Mouse (Mus musculus) MEL (cell line): ENCODE measurements around the gene Prdx6b. TPM values are rescaled to one million over a fixed set of nuclear protein-coding genes. Genes with fewer than 3 reads are reported as not detected.
A peak's percentile ranks its signal among the peaks of the same experiment; 100 is the strongest.

Source experiments
- DNase-seq: peaks from one replicate; pipeline ENCODE4 v3.0.0; 2011; ENCODE audit warnings: low read depth, low spot score
- H3K27ac ChIP-seq: 2 replicates; pipeline ENCODE4 v1.5.1; 2012; ENCODE audit warnings: low read depth, mild to moderate bottlenecking, control low read depth, low read length, moderate library complexity; ENCODE audit not compliant: control insufficient read depth
- H3K27me3 ChIP-seq, 2 experiments: fragments of 150-350 bp in 1 of 2; sonication (generic) in 1 of 2; 2 replicates each; pipeline ENCODE4 v1.6.1; 2012; ENCODE audit warnings: low read length in 2 of 2, mild to moderate bottlenecking in 2 of 2, improper control_type of control experiment in 1 of 2, moderate library complexity in 1 of 2; ENCODE audit not compliant: insufficient read depth in 2 of 2, control insufficient read depth in 1 of 2
- H3K36me3 ChIP-seq, 2 experiments: 2 replicates each; pipeline ENCODE4 v1.6.1; 2012 to 2014; ENCODE audit warnings: low read length in 2 of 2, improper control_type of control experiment in 1 of 2, inconsistent platforms in 1 of 2, mild to moderate bottlenecking in 1 of 2; ENCODE audit not compliant: insufficient read depth in 2 of 2, control insufficient read depth in 1 of 2
- H3K4me1 ChIP-seq, 2 experiments: fragments of 150-350 bp in 1 of 2; sonication (generic) in 1 of 2; 2 replicates each; pipeline ENCODE4 v1.6.1; 2012; ENCODE audit warnings: low read length in 2 of 2, improper control_type of control experiment in 1 of 2, mild to moderate bottlenecking in 1 of 2; ENCODE audit not compliant: insufficient read depth in 2 of 2, control insufficient read depth in 1 of 2
- H3K4me3 ChIP-seq, 2 experiments: fragments of 150-350 bp in 1 of 2; sonication (generic) in 1 of 2; 2 replicates each; pipeline ENCODE4 v1.5.1; 2012; ENCODE audit warnings: low read depth in 2 of 2, low read length in 2 of 2, mild to moderate bottlenecking in 2 of 2, moderate library complexity in 2 of 2, control low read depth in 1 of 2, improper control_type of control experiment in 1 of 2; ENCODE audit not compliant: control insufficient read depth in 1 of 2, insufficient read depth in 1 of 2
- H3K79me2 ChIP-seq: 2 replicates; pipeline ENCODE4 v1.6.1; 2012; ENCODE audit warnings: mild to moderate bottlenecking, low read length, moderate library complexity; ENCODE audit not compliant: control insufficient read depth, poor library complexity, insufficient read depth
- H3K9ac ChIP-seq: 2 replicates; pipeline ENCODE4 v1.6.1; 2012; ENCODE audit warnings: low read depth, mild to moderate bottlenecking, control low read depth, low read length, moderate library complexity; ENCODE audit not compliant: control insufficient read depth, poor library complexity, severe bottlenecking
- H3K9me3 ChIP-seq: fragments of 150-350 bp; sonication (generic); replicated peaks from 2 replicates; pipeline ENCODE4 v1.6.1; 2012; ENCODE audit warnings: mild to moderate bottlenecking, low read length, improper control_type of control experiment, moderate library complexity; ENCODE audit not compliant: insufficient read depth
- CHD1 ChIP-seq: IDR thresholded peaks from 2 replicates; pipeline ENCODE4 v1.6.1; 2012; ENCODE audit warnings: low read depth, mild to moderate bottlenecking, inconsistent platforms, low read length, improper control_type of control experiment
- CTCF ChIP-seq, 3 experiments: IDR thresholded peaks in 2 of 3; conservative IDR thresholded peaks in 1 of 3; 2 replicates each; pipeline ENCODE4 v1.5.1; 2011 to 2012; ENCODE audit warnings: low read length in 3 of 3, low read depth in 2 of 3, mild to moderate bottlenecking in 2 of 3, improper control_type of control experiment in 1 of 3, inconsistent platforms in 1 of 3, mixed read lengths in 1 of 3, moderate library complexity in 1 of 3; ENCODE audit not compliant: control insufficient read depth in 1 of 3, insufficient read depth in 1 of 3, poor library complexity in 1 of 3, severe bottlenecking in 1 of 3
- ETS1 ChIP-seq: IDR thresholded peaks from 2 replicates; pipeline ENCODE4 v1.6.1; 2012; ENCODE audit warnings: low read depth, mild to moderate bottlenecking, inconsistent platforms, low read length, improper control_type of control experiment, moderate library complexity
- GATA1 ChIP-seq: IDR thresholded peaks from 2 replicates; pipeline ENCODE4 v1.6.1; 2011; ENCODE audit warnings: low read depth, low read length, improper control_type of control experiment
- KAT2A ChIP-seq: conservative IDR thresholded peaks from 2 replicates; pipeline ENCODE4 v1.6.1; 2012; ENCODE audit warnings: low read depth, low read length, improper control_type of control experiment, inconsistent platforms
- MAFK ChIP-seq: IDR thresholded peaks from 2 replicates; pipeline ENCODE4 v1.6.1; 2011; ENCODE audit warnings: low read depth, mild to moderate bottlenecking, low read length, improper control_type of control experiment, borderline replicate concordance
- MAZ ChIP-seq: IDR thresholded peaks from 2 replicates; pipeline ENCODE4 v1.6.1; 2012; ENCODE audit warnings: low read depth, mild to moderate bottlenecking, inconsistent platforms, low read length, improper control_type of control experiment
- MYB ChIP-seq: IDR thresholded peaks from 2 replicates; pipeline ENCODE4 v1.6.1; 2011; ENCODE audit warnings: mild to moderate bottlenecking, low read depth, low read length, improper control_type of control experiment
- RCOR1 ChIP-seq: IDR thresholded peaks from 2 replicates; pipeline ENCODE4 v1.6.1; 2012; ENCODE audit warnings: low read depth, mild to moderate bottlenecking, inconsistent platforms, low read length, improper control_type of control experiment
- TBP ChIP-seq: IDR thresholded peaks from 2 replicates; pipeline ENCODE4 v1.8.0; 2011; ENCODE audit warnings: low read depth, low read length, improper control_type of control experiment
- TCF12 ChIP-seq: IDR thresholded peaks from 2 replicates; pipeline ENCODE4 v1.6.1; 2014; ENCODE audit warnings: low read depth, mild to moderate bottlenecking, inconsistent platforms, low read length, improper control_type of control experiment, moderate library complexity
- ZKSCAN1 ChIP-seq: IDR thresholded peaks from 2 replicates; pipeline ENCODE4 v1.6.1; 2012; ENCODE audit warnings: low read depth, mild to moderate bottlenecking, inconsistent platforms, low read length, improper control_type of control experiment, moderate library complexity
- ZNF384 ChIP-seq: IDR thresholded peaks from 2 replicates; pipeline ENCODE4 v1.6.1; 2012; ENCODE audit warnings: low read depth, mild to moderate bottlenecking, inconsistent platforms, low read length, improper control_type of control experiment
- polyA plus RNA-seq, 2 experiments: library from polyadenylated mRNA; stranded (reverse) in 1 of 2; unstranded in 1 of 2; fragments of >175 nt in 1 of 2; fragments of >200 nt in 1 of 2; gene quantifications; 2 replicates each; pipeline versions ENCODE4 v1.2.1 to v1.2.4; 2012; ENCODE audit warnings: low replicate concordance in 2 of 2, low read depth in 1 of 2; ENCODE audit not compliant: insufficient read length in 2 of 2, insufficient read depth in 1 of 2, missing spikeins in 1 of 2
- total RNA-seq: library from RNA; depleted of rRNA; stranded (reverse); fragments of 300-350 nt; gene quantifications from 2 replicates; pipeline ENCODE4 v1.2.3, GENCODE M21; 2012

The Prdx6b gene
- total and polyA plus RNA-seq, 3 experiments: not detected

DNA sequence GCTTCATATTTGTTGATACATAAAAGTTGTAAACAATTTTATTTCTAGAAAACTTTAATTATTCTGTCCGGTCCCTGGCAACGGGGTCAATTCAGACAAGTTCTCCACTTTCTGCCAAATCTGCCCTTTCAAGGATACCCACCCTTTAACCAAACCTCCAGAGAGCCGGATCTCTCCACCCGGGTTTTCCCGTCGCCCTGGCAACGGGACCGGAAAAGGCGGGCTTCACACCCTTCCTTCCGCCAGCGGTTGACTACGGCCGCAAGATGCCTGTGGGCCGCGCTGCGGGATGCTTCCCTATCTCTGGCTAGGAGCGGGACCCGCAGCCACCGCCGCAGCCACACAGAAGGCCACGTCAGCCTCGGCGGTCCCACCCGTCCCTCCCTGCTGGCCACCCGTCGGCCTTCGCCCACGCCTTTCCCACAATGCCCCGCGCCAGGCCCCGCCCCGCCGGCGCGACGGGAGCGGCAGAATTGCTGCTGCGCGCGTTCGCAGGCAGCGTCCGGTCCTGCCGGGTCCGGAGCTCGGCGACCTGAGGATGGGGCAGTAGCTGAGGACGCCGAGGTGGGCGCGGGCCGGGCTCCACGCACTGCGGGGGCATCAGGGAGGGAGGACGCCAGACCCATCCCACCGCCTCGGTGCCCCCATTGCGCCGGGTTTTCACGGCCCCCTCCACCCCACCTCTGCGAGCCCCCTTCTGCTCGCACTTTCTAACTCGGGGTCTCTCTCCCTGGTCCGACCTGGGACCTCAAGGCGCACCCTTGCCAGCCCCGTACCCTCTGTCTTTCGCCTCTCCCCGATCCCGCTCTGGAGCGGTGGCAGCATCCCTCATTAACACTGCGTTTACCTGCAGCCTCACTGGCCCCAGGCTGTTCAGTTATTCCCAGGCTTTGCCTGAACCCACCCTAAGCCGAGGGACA, 23.2 kb downstream of the Prdx6b start, which contains the start of gene Dnajc10 (continued):
- TF ChIP-seq MAZ (no peak), ZNF384 (no peak), KAT2A (0 out of 2 replicates have a peak, but pooled peaks have one; percentile 8), TCF12 (peak; percentile 51; the same call in 1 of the 2 replicates), MYB (no peak)

DNA sequence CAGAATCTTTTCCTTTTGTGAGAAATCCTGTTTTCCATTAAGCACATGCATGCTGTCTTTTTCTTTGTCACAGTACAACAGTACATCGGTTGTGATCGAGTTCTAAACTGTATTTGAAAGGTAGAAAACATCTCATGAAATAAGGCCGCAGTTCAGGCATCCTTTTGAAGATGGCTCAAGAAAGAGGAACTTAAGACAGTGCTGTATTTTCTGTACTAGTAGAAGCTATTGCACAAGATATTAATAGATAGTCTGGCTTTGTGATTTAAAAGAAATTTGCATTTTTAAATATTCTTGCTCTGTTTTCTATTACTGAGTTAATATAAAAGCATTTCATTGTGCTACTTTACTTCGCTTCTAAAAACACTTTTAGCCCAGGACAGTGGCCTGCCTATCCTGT, 30.6 kb downstream of the Prdx6b start:
- Histone ChIP-seq H3K36me3 (peaks cover 5 to 39% of the 10 kb centered on the region in 2 experiments), H3K9me3 (no peaks in the 10 kb centered on the region), H3K27ac (no peak overlapping the region)
- TF ChIP-seq RCOR1 (no peak), GATA1 (no peak), ETS1 (no peak), TBP (no peak), MAZ (no peak), CTCF (IDR thresholded peaks at IDR 0.05 in 2 of 3, conservative IDR thresholded peaks at IDR 0.05 in 1 of 3; ENCODE audit: control insufficient read depth in 1 of 3, insufficient read depth in 1 of 3, low read depth in 2 of 3, low read length in 3 of 3, poor library complexity in 1 of 3, severe bottlenecking in 1 of 3) (no peak), CHD1 (no peak)
- TF ChIP-seq, all 39 proteins: peak for 0
- H3K27me3 ChIP-seq: no peaks in the 10 kb centered on the region
- H3K79me2 ChIP-seq: peaks cover under 1% of the 10 kb centered on the region; the same call in 1 of the 2 replicates
- no peak overlapping the region for H3K4me3 ChIP-seq
- H3K9ac ChIP-seq: no peak overlapping the region
- DNase-seq: no peak
- no peaks in the 10 kb centered on the region for H3K4me1 ChIP-seq

GRCm38 (mm10) chr2:80325779-80326178, 33.5 kb downstream of the Prdx6b start:
- no peaks in the 10 kb centered on the region for H3K27me3 ChIP-seq
- H3K27ac ChIP-seq: no peak overlapping the region
- H3K9me3 ChIP-seq: no peaks in the 10 kb centered on the region
- H3K36me3 ChIP-seq: peaks cover 2 to 47% of the 10 kb centered on the region in 2 experiments
- DNase-seq: no peak
- no peaks in the 10 kb centered on the region; the same call in 1 of the 2 replicates for H3K79me2 ChIP-seq
- H3K4me1 ChIP-seq: no peaks in the 10 kb centered on the region
- no peak overlapping the region for H3K4me3 ChIP-seq
- TF ChIP-seq MAFK (peak; percentile 77), ZKSCAN1 (no peak)
- H3K9ac ChIP-seq: no peak overlapping the region
